Mouse (Mus musculus): ENCODE measurements around the gene Bend6. TPM values are rescaled to one million over a fixed set of nuclear protein-coding genes. Genes with fewer than 3 reads are reported as not detected.

Gene Bend6
- total RNA-seq, 1 experiment, result 0.89 TPM

GRCm38 (mm10) chr1:33946601-33947395 is 39.2 kb upstream of the Bend6 start:
- H3K27ac ChIP-seq (ENCODE audit: insufficient read depth, low read depth, low read length, poor library complexity, severe bottlenecking), result no peak overlapping the region
- DNase-seq (ENCODE audit: low read depth, low spot score), result no peak

DNA sequence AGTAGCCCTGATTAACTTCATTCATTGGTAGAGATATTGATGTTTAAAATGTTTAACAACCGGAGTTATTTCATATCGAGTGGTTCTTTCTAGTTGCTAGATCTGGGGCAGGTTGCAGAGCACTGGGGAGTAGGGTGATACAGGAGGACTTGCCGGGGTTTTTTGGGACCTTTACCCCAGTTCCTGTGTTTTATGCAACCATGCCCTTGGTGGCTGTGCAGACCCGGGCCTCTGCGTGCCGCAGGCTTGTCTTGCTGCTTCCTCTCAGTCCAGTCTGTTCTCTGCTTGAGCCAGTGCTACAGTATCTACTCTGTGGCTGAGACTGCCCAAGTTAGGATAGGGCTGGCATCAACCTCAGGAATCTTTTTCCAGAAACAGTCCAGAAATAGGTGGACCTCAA is 38.1 kb upstream of the Bend6 start:
- peaks cover 15 to 28% of the 10 kb centered on the region in 2 experiments for H3K4me1 ChIP-seq (ENCODE audit: control insufficient read depth in 2 of 2, insufficient read depth in 2 of 2, low read length in 2 of 2, poor library complexity in 1 of 2)
- no peak overlapping the region; the same call in 1 of the 2 replicates for H3K27ac ChIP-seq (ENCODE audit: insufficient read depth, low read depth, low read length, poor library complexity, severe bottlenecking)
- H3K4me3 ChIP-seq (ENCODE audit: insufficient read depth in 1 of 2, low read depth in 1 of 2, low read length in 2 of 2, poor library complexity in 1 of 2, severe bottlenecking in 1 of 2), result peak overlapping the region in 1 of 2 experiments; percentile 15; a peak in 2 of 4 replicates
- no peak for TF ChIP-seq MAFK (IDR thresholded peaks at IDR 0.05; ENCODE audit: insufficient read depth, low read depth, low read length)
- no peaks in the 10 kb centered on the region for H3K36me3 ChIP-seq (ENCODE audit: control insufficient read depth, insufficient read depth, low read length, poor library complexity, severe bottlenecking)
- no peaks in the 10 kb centered on the region for H3K9me3 ChIP-seq (ENCODE audit: control insufficient read depth, insufficient read depth, low read depth, low read length)
- no peak for DNase-seq (ENCODE audit: low read depth, low spot score)
- no peak overlapping the region; the same call in 1 of the 2 replicates for H3K9ac ChIP-seq (ENCODE audit: insufficient read depth, low read depth, low read length, poor library complexity, severe bottlenecking)
- in situ Hi-C loops (cut with MboI; ENCODE audit: low sequenced_read_pairs in 2 of 2, unreplicated experiment in 2 of 2), result no loop called here

More at GRCm38 (mm10) chr1:33946601-33947395, 39.2 kb upstream of the Bend6 start:
- Histone ChIP-seq H3K4me1 (ENCODE audit: control insufficient read depth in 2 of 2, insufficient read depth in 2 of 2, low read length in 2 of 2, poor library complexity in 1 of 2) (peaks cover 15 to 28% of the 10 kb centered on the region in 2 experiments), H3K9me3 (ENCODE audit: control insufficient read depth, insufficient read depth, low read depth, low read length) (no peaks in the 10 kb centered on the region), H3K9ac (ENCODE audit: insufficient read depth, low read depth, low read length, poor library complexity, severe bottlenecking) (no peak overlapping the region), H3K36me3 (ENCODE audit: control insufficient read depth, insufficient read depth, low read length, poor library complexity, severe bottlenecking) (no peaks in the 10 kb centered on the region), H3K4me3 (ENCODE audit: insufficient read depth in 1 of 2, low read depth in 1 of 2, low read length in 2 of 2, poor library complexity in 1 of 2, severe bottlenecking in 1 of 2) (no peak overlapping the region)
- in situ Hi-C loops (cut with MboI; ENCODE audit: low sequenced_read_pairs in 2 of 2, unreplicated experiment in 2 of 2), result no loop called here
- TF ChIP-seq HCFC1 (IDR thresholded peaks at IDR 0.05; ENCODE audit: borderline replicate concordance, insufficient read depth, low read length) (no peak), MAFK (IDR thresholded peaks at IDR 0.05; ENCODE audit: insufficient read depth, low read depth, low read length) (no peak), CHD2 (IDR thresholded peaks at IDR 0.05; ENCODE audit: low read depth, low read length) (no peak), ZC3H11A (IDR thresholded peaks at IDR 0.05; ENCODE audit: borderline replicate concordance, low read depth, low read length) (no peak), ZNF384 (IDR thresholded peaks at IDR 0.05; ENCODE audit: low read depth, low read length) (no peak)

DNA sequence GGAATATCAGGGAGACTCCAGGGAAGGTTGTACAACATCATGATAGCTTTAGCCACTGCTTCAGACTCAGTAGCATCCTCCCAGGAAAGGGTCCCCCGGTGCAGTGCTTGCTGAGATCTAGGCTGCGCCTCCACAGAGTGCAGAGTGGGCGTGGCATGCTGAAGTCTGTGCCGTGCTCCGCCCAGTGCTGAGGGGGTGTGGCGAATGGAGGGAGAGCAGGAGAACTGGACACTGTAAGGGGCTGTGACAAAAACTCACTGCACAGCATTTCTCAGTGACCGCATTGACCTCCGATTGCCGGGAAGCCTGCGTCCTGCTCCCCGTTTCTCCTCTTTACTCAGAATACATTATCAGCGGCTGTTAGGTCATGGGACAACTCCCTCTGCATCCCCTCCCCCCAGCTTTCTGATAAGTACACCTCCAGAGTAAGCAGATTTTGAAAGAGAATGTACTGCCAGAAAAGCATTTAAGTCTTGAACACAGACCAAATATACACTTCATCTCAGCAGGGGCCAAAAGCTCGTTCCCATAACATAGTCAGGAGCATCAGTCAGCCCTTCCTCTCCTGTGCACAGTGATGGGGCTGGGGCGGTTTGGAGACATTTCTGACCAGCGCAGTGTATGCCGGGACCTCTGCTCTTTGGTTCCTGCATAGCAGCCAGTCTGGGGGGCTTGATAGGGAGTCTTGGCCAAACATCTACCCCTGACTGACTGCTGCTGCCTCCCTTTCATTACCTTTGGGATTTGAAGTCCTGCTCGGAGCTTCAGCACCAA is 37.5 kb upstream of the Bend6 start:
- no peaks in the 10 kb centered on the region for H3K9me3 ChIP-seq (ENCODE audit: control insufficient read depth, insufficient read depth, low read depth, low read length)
- H3K4me1 ChIP-seq (ENCODE audit: control insufficient read depth in 2 of 2, insufficient read depth in 2 of 2, low read length in 2 of 2, poor library complexity in 1 of 2), result peaks cover 18 to 30% of the 10 kb centered on the region in 2 experiments
- H3K9ac ChIP-seq (ENCODE audit: insufficient read depth, low read depth, low read length, poor library complexity, severe bottlenecking), result no peak overlapping the region; the same call in 1 of the 2 replicates
- TF ChIP-seq MAFK (IDR thresholded peaks at IDR 0.05; ENCODE audit: insufficient read depth, low read depth, low read length), result 0 out of 2 replicates have a peak, but pooled peaks have one; percentile 16
- no peak for TF ChIP-seq CHD2 (IDR thresholded peaks at IDR 0.05; ENCODE audit: low read depth, low read length)
- no peaks in the 10 kb centered on the region for H3K36me3 ChIP-seq (ENCODE audit: control insufficient read depth, insufficient read depth, low read length, poor library complexity, severe bottlenecking)
- peak overlapping the region; percentile 27 to 58; a peak in 3 of 4 replicates for H3K4me3 ChIP-seq (ENCODE audit: insufficient read depth in 1 of 2, low read depth in 1 of 2, low read length in 2 of 2, poor library complexity in 1 of 2, severe bottlenecking in 1 of 2)
- H3K27ac ChIP-seq (ENCODE audit: insufficient read depth, low read depth, low read length, poor library complexity, severe bottlenecking), result peak overlapping the region; percentile 66; the same call in 1 of the 2 replicates
- peak; percentile 83 for DNase-seq (ENCODE audit: low read depth, low spot score)
- in situ Hi-C loops (cut with MboI; ENCODE audit: low sequenced_read_pairs in 2 of 2, unreplicated experiment in 2 of 2), result no loop called here

GRCm38 (mm10) chr1:33943943-33944342 is 36.3 kb upstream of the Bend6 start:
- H3K27ac ChIP-seq (ENCODE audit: insufficient read depth, low read depth, low read length, poor library complexity, severe bottlenecking), result no peak overlapping the region
- no peaks in the 10 kb centered on the region for H3K36me3 ChIP-seq (ENCODE audit: control insufficient read depth, insufficient read depth, low read length, poor library complexity, severe bottlenecking)
- H3K4me1 ChIP-seq (ENCODE audit: control insufficient read depth in 2 of 2, insufficient read depth in 2 of 2, low read length in 2 of 2, poor library complexity in 1 of 2), result peaks cover 22 to 41% of the 10 kb centered on the region in 2 experiments
- H3K4me3 ChIP-seq (ENCODE audit: insufficient read depth in 1 of 2, low read depth in 1 of 2, low read length in 2 of 2, poor library complexity in 1 of 2, severe bottlenecking in 1 of 2), result no peak overlapping the region
- TF ChIP-seq CHD2 (IDR thresholded peaks at IDR 0.05; ENCODE audit: low read depth, low read length) (no peak), MAFK (IDR thresholded peaks at IDR 0.05; ENCODE audit: insufficient read depth, low read depth, low read length) (0 out of 2 replicates have a peak, but pooled peaks have one; percentile 2)
- no peak for DNase-seq (ENCODE audit: low read depth, low spot score)
- H3K9ac ChIP-seq (ENCODE audit: insufficient read depth, low read depth, low read length, poor library complexity, severe bottlenecking), result no peak overlapping the region
- in situ Hi-C loops (cut with MboI; ENCODE audit: low sequenced_read_pairs in 2 of 2, unreplicated experiment in 2 of 2), result no loop called here
- no peaks in the 10 kb centered on the region for H3K9me3 ChIP-seq (ENCODE audit: control insufficient read depth, insufficient read depth, low read depth, low read length)

Data from ES-E14 (cell line).